Mouse (Mus musculus) adrenal gland, adult 10 weeks (tissue): ENCODE data around the gene Tomm5. TPM values are rescaled to one million over a fixed set of nuclear protein-coding genes. Genes with fewer than 3 reads are reported as not detected.

ENCODE experiments used
- polyA plus RNA-seq: library from polyadenylated mRNA; stranded (reverse); fragments of 350-450 nt; fragmentation: Illumina TruSeq; extraction: RNeasy Lipid Tissue Mini Kit (QIAGEN cat#74804); gene quantifications from one replicate; pipeline ENCODE4 v1.2.3, GENCODE M21; 2014; ENCODE audit warnings: low read depth, low replicate concordance

The Tomm5 gene
- 73.7 TPM for polyA plus RNA-seq

GRCm38 (mm10) chr4:45107601-45108277 lies at the start of gene Tomm5:
Gene Tomm5 (minus strand): TSS chr4:45108114.

GRCm38 (mm10) chr4:45084021-45084894 lies 23.7 kb downstream of the Tomm5 start, which contains the start of gene Fbxo10:
Gene Fbxo10 (minus strand): TSS chr4:45084604.

Other genes with a start within 250 kb of the Tomm5 start
- gene Grhpr, start 126.7 kb downstream of the Tomm5 start, polyA plus RNA-seq = 8.4 TPM
- gene Zbtb5, start 95.7 kb downstream of the Tomm5 start, polyA plus RNA-seq = 7.6 TPM
- 17.4 TPM for gene Polr1e, start 89.5 kb downstream of the Tomm5 start, polyA plus RNA-seq
- 5.1 TPM for gene Fbxo10, start 23.5 kb downstream of the Tomm5 start, polyA plus RNA-seq
- 1.1 TPM for gene Frmpd1, start 76.8 kb upstream of the Tomm5 start, polyA plus RNA-seq
- 12.7 TPM for gene Trmt10b, start 189.0 kb upstream of the Tomm5 start, polyA plus RNA-seq
- 39.5 TPM for gene Dcaf10, start 234.0 kb upstream of the Tomm5 start, polyA plus RNA-seq
- 67.8 TPM for gene Exosc3, start 234.6 kb upstream of the Tomm5 start, polyA plus RNA-seq